Mouse (Mus musculus): ENCODE results near the gene Sec22b.

- no peak for TF ChIP-seq CTCF (IDR thresholded peaks at IDR 0.05; ENCODE audit: low read depth)
- no peak for TF ChIP-seq EP300 (IDR thresholded peaks at IDR 0.05; ENCODE audit: low read depth)
Measured at GRCm38 (mm10) chr3:97851803-97852202, 49.2 kb upstream of the Sec22b start.
